Mouse (Mus musculus) hematopoietic stem cell, adult 5-6 weeks (primary cell): ENCODE measurements around the gene Mrpl10. TPM values are rescaled to one million over a fixed set of nuclear protein-coding genes. Genes with fewer than 3 reads are reported as not detected.

ENCODE experiments used
- ATAC-seq, 2 experiments: fragments of 125-278 bp in 1 of 2; replicated peaks in 1 of 2; 2 replicates each; pipeline ENCODE4 v1.8.0; 2016 to 2017; ENCODE audit warnings: inconsistent platforms in 2 of 2, mild to moderate bottlenecking in 2 of 2, moderate number of reproducible peaks in 2 of 2, low read depth in 1 of 2, moderate TSS enrichment in 1 of 2; ENCODE audit not compliant: low FRiP score in 2 of 2, poor library complexity in 2 of 2, severe bottlenecking in 2 of 2, insufficient read depth in 1 of 2, low TSS enrichment in 1 of 2
- total RNA-seq: library from RNA; stranded (forward); fragments of 172-1452, 232-1000 nt; gene quantifications from 2 replicates; pipeline ENCODE4 v1.2.3, GENCODE M21; 2017

The Mrpl10 gene
- total RNA-seq, 1 experiment from 2014 or later: 17.1 TPM

DNA sequence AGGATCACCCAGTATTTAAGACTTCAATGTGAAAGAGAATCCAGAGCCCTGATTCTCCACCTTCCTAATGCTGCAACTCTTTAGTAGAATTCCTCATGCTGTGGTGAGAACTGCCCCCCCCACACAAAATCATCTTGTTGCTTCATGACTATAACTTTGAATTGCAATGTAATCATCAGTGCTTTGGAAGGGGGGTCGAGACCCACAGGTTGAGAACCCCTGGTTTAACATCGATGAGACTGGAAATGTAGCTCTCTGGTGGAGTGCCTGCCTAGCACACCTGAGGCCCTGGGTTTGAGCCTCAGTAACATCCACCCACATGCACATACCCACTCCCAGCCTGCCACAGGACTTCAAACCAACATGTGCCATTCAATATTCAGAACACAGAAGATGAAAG, 53.2 kb downstream of the Mrpl10 start:
- no peak for ATAC-seq

DNA sequence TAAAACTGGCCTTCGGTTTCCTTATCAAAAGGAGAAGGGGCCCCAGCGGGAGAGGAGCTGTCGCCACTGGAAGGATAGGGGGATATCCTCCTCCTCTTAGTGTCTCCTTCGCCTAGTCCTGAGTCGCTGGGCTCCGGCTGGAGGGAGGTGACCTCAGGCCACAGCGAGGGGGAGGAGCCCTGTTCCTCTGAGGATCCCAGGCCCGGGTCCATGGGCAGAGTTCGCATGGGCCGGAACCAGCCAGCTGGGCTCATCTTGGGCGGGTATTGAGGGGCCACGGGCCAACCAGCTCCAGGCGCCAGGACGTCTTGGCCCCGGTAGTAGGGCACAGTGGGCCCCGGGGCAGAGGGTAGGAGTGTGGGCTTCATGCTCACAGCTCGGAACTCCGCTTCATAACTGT, 57.4 kb downstream of the Mrpl10 start:
- ATAC-seq: 0 out of 4 replicates have a peak, but pooled peaks of 1 of the 2 experiments have one; percentile 11

Other genes with a start within 250 kb of the Mrpl10 start
- 50.1 and 51.6 TPM in 2 replicates for gene Nfe2l1, start 211.6 kb upstream of the Mrpl10 start, total RNA-seq
- gene Copz2, start 191.7 kb upstream of the Mrpl10 start, total RNA-seq: 3.1 and 5.9 TPM in 2 replicates
- 48.3 and 59.6 TPM in 2 replicates for gene Cdk5rap3, start 125.1 kb upstream of the Mrpl10 start, total RNA-seq
- 0.74 TPM in 1 of 2 replicates, not detected in the other for gene Prr15l, start 113.5 kb upstream of the Mrpl10 start, total RNA-seq
- 32.5 and 32.6 TPM in 2 replicates for gene Pnpo, start 97.6 kb upstream of the Mrpl10 start, total RNA-seq
- gene Sp2, start 58.6 kb upstream of the Mrpl10 start, total RNA-seq: 2.5 and 3.1 TPM in 2 replicates
- 0.05 and 0.19 TPM in 2 replicates for gene Sp6, start 28.2 kb upstream of the Mrpl10 start, total RNA-seq
- 22.6 and 35.3 TPM in 2 replicates for gene Scrn2, start 11.6 kb upstream of the Mrpl10 start, total RNA-seq
- gene Lrrc46, start 153 bp upstream of the Mrpl10 start, total RNA-seq: 0.63 TPM in 1 of 2 replicates, not detected in the other
- gene Osbpl7, start 9.1 kb downstream of the Mrpl10 start, total RNA-seq: 13.3 and 13.4 TPM in 2 replicates
- gene Tbx21, start 73.8 kb downstream of the Mrpl10 start, total RNA-seq: 0.45 and 1.1 TPM in 2 replicates
- 6.6 and 8.1 TPM in 2 replicates for gene Tbkbp1, start 109.9 kb downstream of the Mrpl10 start, total RNA-seq
- gene Kpnb1, start 146.3 kb downstream of the Mrpl10 start, total RNA-seq: 329 and 360 TPM in 2 replicates
- 33.1 and 59.0 TPM in 2 replicates for gene Npepps, start 239.1 kb downstream of the Mrpl10 start, total RNA-seq